Mouse (Mus musculus): ENCODE measurements around the gene Ralgps1. TPM values are rescaled to one million over a fixed set of nuclear protein-coding genes. Genes with fewer than 3 reads are reported as not detected.

Gene Ralgps1
- polyA plus RNA-seq, 1 experiment from 2014 or later, result 42.8 TPM

GRCm38 (mm10) chr2:33359184-33359583, 12.1 kb downstream of the Ralgps1 start:
- ATAC-seq (ENCODE audit: low FRiP score, low read depth), result no peak
- no peak overlapping the region for H3K4me3 ChIP-seq
- no peak overlapping the region for H3K9ac ChIP-seq
- H3K9me3 ChIP-seq, result no peaks in the 10 kb centered on the region
- 90% methylated on average over 8 of the region's 8 CpGs for WGBS
- no peaks in the 10 kb centered on the region for H3K27me3 ChIP-seq
- no peak overlapping the region for H3K4me2 ChIP-seq
- H3K27ac ChIP-seq (replicated peaks), result no peak overlapping the region
- H3K4me1 ChIP-seq (replicated peaks), result peaks cover 34% of the 10 kb centered on the region
- no peaks in the 10 kb centered on the region for H3K36me3 ChIP-seq

GRCm38 (mm10) chr2:33357250-33357838, 13.9 kb downstream of the Ralgps1 start:
- H3K4me2 ChIP-seq, result no peak overlapping the region
- H3K27me3 ChIP-seq, result no peaks in the 10 kb centered on the region
- no peak overlapping the region for H3K9ac ChIP-seq
- H3K4me1 ChIP-seq (replicated peaks), result peaks cover 39% of the 10 kb centered on the region
- no peaks in the 10 kb centered on the region for H3K9me3 ChIP-seq
- no peak for ATAC-seq (ENCODE audit: low FRiP score, low read depth)
- H3K36me3 ChIP-seq, result no peaks in the 10 kb centered on the region
- no peak overlapping the region for H3K4me3 ChIP-seq
- H3K27ac ChIP-seq (replicated peaks), result no peak overlapping the region
- 79% methylated on average over 7 of the region's 7 CpGs for WGBS

- H3K27ac ChIP-seq (replicated peaks), result peak overlapping the region; percentile 55; the same call in 1 of the 2 replicates
- H3K4me3 ChIP-seq, result no peak overlapping the region
- no peak overlapping the region for H3K9ac ChIP-seq
- peaks cover 26% of the 10 kb centered on the region for H3K4me1 ChIP-seq (replicated peaks)
- 54% methylated on average over 6 of the region's 6 CpGs for WGBS
- H3K9me3 ChIP-seq, result no peaks in the 10 kb centered on the region
- no peaks in the 10 kb centered on the region for H3K27me3 ChIP-seq
- H3K4me2 ChIP-seq, result no peak overlapping the region
- no peaks in the 10 kb centered on the region for H3K36me3 ChIP-seq
- ATAC-seq (ENCODE audit: low FRiP score, low read depth), result peak; percentile 58
Measured at GRCm38 (mm10) chr2:33355558-33355957, 15.7 kb downstream of the Ralgps1 start.

- H3K4me3 ChIP-seq, result no peak overlapping the region
- WGBS, result 52% methylated on average over 5 of the region's 5 CpGs
Measured at GRCm38 (mm10) chr2:33353432-33353831, 17.9 kb downstream of the Ralgps1 start.

GRCm38 (mm10) chr2:33351449-33351848, 19.8 kb downstream of the Ralgps1 start:
- H3K36me3 ChIP-seq, result no peaks in the 10 kb centered on the region
- 91% methylated on average over 3 of the region's 3 CpGs for WGBS
- no peak for ATAC-seq (ENCODE audit: low FRiP score, low read depth)
- H3K4me3 ChIP-seq, result no peak overlapping the region
- no peak overlapping the region for H3K9ac ChIP-seq
- no peaks in the 10 kb centered on the region for H3K9me3 ChIP-seq
- H3K4me2 ChIP-seq, result no peak overlapping the region
- H3K4me1 ChIP-seq (replicated peaks), result peaks cover 46% of the 10 kb centered on the region
- H3K27me3 ChIP-seq, result no peaks in the 10 kb centered on the region
- no peak overlapping the region for H3K27ac ChIP-seq (replicated peaks)

More at GRCm38 (mm10) chr2:33353432-33353831, 17.9 kb downstream of the Ralgps1 start:
- no peaks in the 10 kb centered on the region for H3K36me3 ChIP-seq
- ATAC-seq (ENCODE audit: low FRiP score, low read depth), result no peak
- H3K4me1 ChIP-seq (replicated peaks), result peaks cover 30% of the 10 kb centered on the region
- H3K4me2 ChIP-seq, result no peak overlapping the region
- H3K9me3 ChIP-seq, result no peaks in the 10 kb centered on the region
- no peaks in the 10 kb centered on the region for H3K27me3 ChIP-seq
- H3K27ac ChIP-seq (replicated peaks), result no peak overlapping the region
- H3K9ac ChIP-seq, result no peak overlapping the region

GRCm38 (mm10) chr2:33350921-33351320, 20.4 kb downstream of the Ralgps1 start:
- H3K4me1 ChIP-seq (replicated peaks), result peaks cover 49% of the 10 kb centered on the region
- ATAC-seq (ENCODE audit: low FRiP score, low read depth), result no peak
- no peak overlapping the region for H3K4me3 ChIP-seq
- H3K9me3 ChIP-seq, result no peaks in the 10 kb centered on the region
- H3K36me3 ChIP-seq, result no peaks in the 10 kb centered on the region
- H3K4me2 ChIP-seq, result no peak overlapping the region
- 77% methylated on average over 6 of the region's 6 CpGs for WGBS
- H3K9ac ChIP-seq, result no peak overlapping the region
- H3K27me3 ChIP-seq, result no peaks in the 10 kb centered on the region
- no peak overlapping the region for H3K27ac ChIP-seq (replicated peaks)

- Histone ChIP-seq H3K4me2 (no peak overlapping the region), H3K4me3 (no peak overlapping the region), H3K4me1 (replicated peaks) (peaks cover 55% of the 10 kb centered on the region), H3K36me3 (no peaks in the 10 kb centered on the region), H3K27me3 (no peaks in the 10 kb centered on the region), H3K27ac (replicated peaks) (no peak overlapping the region), H3K9ac (no peak overlapping the region), H3K9me3 (no peaks in the 10 kb centered on the region)
- ATAC-seq (ENCODE audit: low FRiP score, low read depth), result no peak
- WGBS, result 59% methylated on average over 2 of the region's 2 CpGs
Measured at GRCm38 (mm10) chr2:33349581-33349980, 21.7 kb downstream of the Ralgps1 start.

- Histone ChIP-seq H3K27ac (replicated peaks) (no peak overlapping the region), H3K4me2 (no peak overlapping the region), H3K4me1 (replicated peaks) (peaks cover 54% of the 10 kb centered on the region), H3K27me3 (no peaks in the 10 kb centered on the region), H3K4me3 (no peak overlapping the region), H3K9ac (no peak overlapping the region), H3K36me3 (no peaks in the 10 kb centered on the region), H3K9me3 (no peaks in the 10 kb centered on the region)
- peak; percentile 63; the same call in 1 of the 2 replicates for ATAC-seq (ENCODE audit: low FRiP score, low read depth)
- 30% methylated on average over 2 of the region's 2 CpGs for WGBS
Measured at GRCm38 (mm10) chr2:33349081-33349480, 22.2 kb downstream of the Ralgps1 start.

GRCm38 (mm10) chr2:33348260-33348659, 23.0 kb downstream of the Ralgps1 start:
- no peaks in the 10 kb centered on the region for H3K9me3 ChIP-seq
- H3K9ac ChIP-seq, result no peak overlapping the region
- no peak overlapping the region for H3K4me3 ChIP-seq
- 87% methylated on average over 3 of the region's 3 CpGs for WGBS
- no peaks in the 10 kb centered on the region for H3K27me3 ChIP-seq
- no peaks in the 10 kb centered on the region for H3K36me3 ChIP-seq
- no peak overlapping the region for H3K4me2 ChIP-seq
- H3K27ac ChIP-seq (replicated peaks), result no peak overlapping the region
- peaks cover 47% of the 10 kb centered on the region for H3K4me1 ChIP-seq (replicated peaks)
- no peak for ATAC-seq (ENCODE audit: low FRiP score, low read depth)

- H3K4me2 ChIP-seq, result no peak overlapping the region
- H3K9me3 ChIP-seq, result no peaks in the 10 kb centered on the region
- 41% methylated on average over 3 of the region's 3 CpGs for WGBS
- no peak for ATAC-seq (ENCODE audit: low FRiP score, low read depth)
- H3K36me3 ChIP-seq, result no peaks in the 10 kb centered on the region
- H3K27me3 ChIP-seq, result no peaks in the 10 kb centered on the region
- no peak overlapping the region for H3K27ac ChIP-seq (replicated peaks)
- no peak overlapping the region for H3K4me3 ChIP-seq
- no peak overlapping the region for H3K9ac ChIP-seq
- peaks cover 46% of the 10 kb centered on the region for H3K4me1 ChIP-seq (replicated peaks)
Measured at GRCm38 (mm10) chr2:33347607-33348006, 23.7 kb downstream of the Ralgps1 start.

GRCm38 (mm10) chr2:33346749-33347148, 24.5 kb downstream of the Ralgps1 start:
- no peak for ATAC-seq (ENCODE audit: low FRiP score, low read depth)
- no peak overlapping the region for H3K4me3 ChIP-seq
- H3K9me3 ChIP-seq, result no peaks in the 10 kb centered on the region
- no peak overlapping the region for H3K4me2 ChIP-seq
- no peaks in the 10 kb centered on the region for H3K36me3 ChIP-seq
- peaks cover 53% of the 10 kb centered on the region for H3K4me1 ChIP-seq (replicated peaks)
- H3K27me3 ChIP-seq, result no peaks in the 10 kb centered on the region
- H3K27ac ChIP-seq (replicated peaks), result no peak overlapping the region
- WGBS, result 54% methylated on average over 5 of the region's 5 CpGs
- no peak overlapping the region for H3K9ac ChIP-seq

GRCm38 (mm10) chr2:33345956-33346355, 25.3 kb downstream of the Ralgps1 start:
- peak overlapping the region; percentile 49 for H3K27ac ChIP-seq (replicated peaks)

GRCm38 (mm10) chr2:33345475-33345874, 25.8 kb downstream of the Ralgps1 start:
- no peaks in the 10 kb centered on the region for H3K36me3 ChIP-seq
- 46% methylated on average over 6 of the region's 6 CpGs for WGBS
- H3K9ac ChIP-seq, result no peak overlapping the region
- H3K4me2 ChIP-seq, result no peak overlapping the region
- H3K27ac ChIP-seq (replicated peaks), result peak overlapping the region; percentile 49; the same call in 1 of the 2 replicates
- no peaks in the 10 kb centered on the region for H3K27me3 ChIP-seq
- ATAC-seq (ENCODE audit: low FRiP score, low read depth), result no peak
- no peak overlapping the region for H3K4me3 ChIP-seq
- peaks cover 50% of the 10 kb centered on the region for H3K4me1 ChIP-seq (replicated peaks)
- H3K9me3 ChIP-seq, result no peaks in the 10 kb centered on the region

More at GRCm38 (mm10) chr2:33345956-33346355, 25.3 kb downstream of the Ralgps1 start:
- no peak overlapping the region for H3K4me3 ChIP-seq
- 69% methylated on average over 4 of the region's 4 CpGs for WGBS
- H3K9ac ChIP-seq, result no peak overlapping the region
- H3K36me3 ChIP-seq, result no peaks in the 10 kb centered on the region
- H3K4me2 ChIP-seq, result no peak overlapping the region
- H3K4me1 ChIP-seq (replicated peaks), result peaks cover 53% of the 10 kb centered on the region
- no peaks in the 10 kb centered on the region for H3K9me3 ChIP-seq
- no peak for ATAC-seq (ENCODE audit: low FRiP score, low read depth)
- no peaks in the 10 kb centered on the region for H3K27me3 ChIP-seq

All from hindbrain, embryonic 15.5 days (tissue).